Mouse (Mus musculus): ENCODE measurements around the gene Ror1. TPM values are rescaled to one million over a fixed set of nuclear protein-coding genes. Genes with fewer than 3 reads are reported as not detected.
A peak's percentile ranks its signal among the peaks of the same experiment; 100 is the strongest.

The Ror1 gene
- polyA plus RNA-seq, 1 experiment from 2014 or later: 2.5 TPM

DNA sequence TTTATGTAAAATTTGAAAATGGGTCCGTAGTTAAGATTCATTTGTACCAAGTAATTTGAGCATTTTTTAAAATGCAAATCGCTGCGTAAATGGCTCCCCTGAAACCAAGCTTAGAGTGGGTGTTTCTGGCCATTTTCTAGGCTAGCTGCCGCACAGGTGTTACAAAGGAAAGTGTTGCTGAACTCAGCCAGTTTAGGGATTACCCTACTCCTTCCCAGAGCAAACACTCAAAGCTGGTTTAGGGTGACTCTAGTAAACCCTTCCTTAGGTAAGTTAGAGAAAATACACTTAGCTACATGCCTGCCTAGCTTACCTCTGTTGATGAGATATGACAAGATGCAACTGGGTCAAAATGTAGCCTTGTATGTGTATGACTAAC is 340.6 kb downstream of the Ror1 start:
- Histone ChIP-seq H3K4me1 (replicated peaks; ENCODE audit: control insufficient read depth, insufficient read depth, low read length) (no peaks in the 10 kb centered on the region), H3K9me3 (ENCODE audit: control insufficient read depth) (no peaks in the 10 kb centered on the region), H3K9ac (ENCODE audit: low read depth, low read length) (no peak overlapping the region), H3K27ac (ENCODE audit: low read depth, low read length) (no peak overlapping the region), H3K4me3 (ENCODE audit: low read depth, low read length) (no peak overlapping the region), H3K4me2 (replicated peaks; ENCODE audit: low read depth) (no peak overlapping the region), H3K27me3 (replicated peaks; ENCODE audit: control insufficient read depth, insufficient read depth, low read length) (no peaks in the 10 kb centered on the region), H3K36me3 (ENCODE audit: control insufficient read depth, insufficient read depth) (no peaks in the 10 kb centered on the region; the same call in 1 of the 2 replicates)
- no peak for TF ChIP-seq CTCF (IDR thresholded peaks at IDR 0.05; ENCODE audit: low read depth)
- 61% methylated on average over 4 of the region's 4 CpGs for WGBS
- no peak for ATAC-seq

DNA sequence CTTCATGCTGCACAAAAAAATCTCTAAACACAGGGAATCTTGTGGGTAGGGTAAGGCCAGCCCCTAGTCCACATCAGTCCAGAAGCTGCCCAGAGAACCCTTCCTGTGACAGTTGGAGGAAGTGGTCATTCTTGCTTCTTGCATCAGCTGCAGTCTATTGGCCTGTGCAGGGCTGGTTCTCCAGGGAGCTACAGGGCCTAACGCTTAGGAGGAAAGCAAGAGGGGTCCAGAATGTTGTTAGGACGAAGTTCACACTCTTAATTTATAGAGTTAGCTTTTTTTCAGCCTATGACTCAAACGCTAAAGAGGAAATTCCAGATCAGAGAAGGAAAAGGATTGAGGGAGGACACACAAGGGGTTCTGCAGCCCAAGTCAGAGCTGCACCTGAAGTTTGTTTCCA is 351.3 kb downstream of the Ror1 start:
- Histone ChIP-seq H3K4me2 (replicated peaks; ENCODE audit: low read depth) (no peak overlapping the region), H3K27ac (ENCODE audit: low read depth, low read length) (no peak overlapping the region)

DNA sequence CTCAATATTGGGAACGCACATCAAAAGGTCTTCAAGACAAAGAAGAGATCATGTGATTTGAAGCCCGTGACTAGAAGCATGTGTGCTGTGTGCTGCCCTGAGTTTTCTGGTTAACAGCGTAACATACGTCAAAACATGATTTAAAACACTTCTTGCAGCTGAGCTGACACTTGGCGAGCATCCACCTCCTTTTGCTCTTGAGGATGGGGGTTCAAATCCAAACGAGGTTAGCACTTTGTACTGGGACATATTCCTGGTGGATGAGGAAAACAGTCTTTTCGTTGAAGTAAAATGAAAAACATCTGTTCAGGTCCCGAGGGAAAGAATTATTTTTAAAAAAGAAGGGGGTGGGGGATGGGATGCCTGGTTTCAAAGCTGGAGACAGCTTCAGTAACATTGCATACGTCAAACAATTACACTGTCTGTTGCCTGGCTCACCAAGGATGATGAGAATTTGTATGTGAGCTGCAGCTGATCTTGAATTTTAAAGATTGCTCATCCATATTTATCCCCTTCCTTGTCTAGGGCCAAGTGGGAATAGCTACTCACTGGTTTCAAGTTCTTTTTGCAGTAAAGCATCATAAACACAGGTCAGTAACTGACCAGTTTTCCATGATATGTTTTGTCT is 367.0 kb downstream of the Ror1 start:
- TF ChIP-seq CTCF (IDR thresholded peaks at IDR 0.05; ENCODE audit: low read depth): no peak
- no peak for ATAC-seq
- H3K27me3 ChIP-seq (replicated peaks; ENCODE audit: control insufficient read depth, insufficient read depth, low read length): no peaks in the 10 kb centered on the region
- H3K4me1 ChIP-seq (replicated peaks; ENCODE audit: control insufficient read depth, insufficient read depth, low read length): no peaks in the 10 kb centered on the region
- H3K9me3 ChIP-seq (ENCODE audit: control insufficient read depth): no peaks in the 10 kb centered on the region
- WGBS: 56% methylated on average over 9 of the region's 9 CpGs
- H3K27ac ChIP-seq (ENCODE audit: low read depth, low read length): no peak overlapping the region
- no peak overlapping the region for H3K9ac ChIP-seq (ENCODE audit: low read depth, low read length)
- no peak overlapping the region for H3K4me3 ChIP-seq (ENCODE audit: low read depth, low read length)
- no peak overlapping the region for H3K4me2 ChIP-seq (replicated peaks; ENCODE audit: low read depth)
- H3K36me3 ChIP-seq (ENCODE audit: control insufficient read depth, insufficient read depth): no peaks in the 10 kb centered on the region

More for the DNA sequence above, 351.3 kb downstream of the Ror1 start:
- Histone ChIP-seq H3K27me3 (replicated peaks; ENCODE audit: control insufficient read depth, insufficient read depth, low read length) (no peaks in the 10 kb centered on the region), H3K4me3 (ENCODE audit: low read depth, low read length) (no peak overlapping the region), H3K9me3 (ENCODE audit: control insufficient read depth) (no peaks in the 10 kb centered on the region), H3K4me1 (replicated peaks; ENCODE audit: control insufficient read depth, insufficient read depth, low read length) (no peaks in the 10 kb centered on the region), H3K36me3 (ENCODE audit: control insufficient read depth, insufficient read depth) (no peaks in the 10 kb centered on the region), H3K9ac (ENCODE audit: low read depth, low read length) (no peak overlapping the region)
- TF ChIP-seq CTCF (IDR thresholded peaks at IDR 0.05; ENCODE audit: low read depth): no peak
- ATAC-seq: no peak
- WGBS: 50% methylated on average over 3 of the region's 3 CpGs

DNA sequence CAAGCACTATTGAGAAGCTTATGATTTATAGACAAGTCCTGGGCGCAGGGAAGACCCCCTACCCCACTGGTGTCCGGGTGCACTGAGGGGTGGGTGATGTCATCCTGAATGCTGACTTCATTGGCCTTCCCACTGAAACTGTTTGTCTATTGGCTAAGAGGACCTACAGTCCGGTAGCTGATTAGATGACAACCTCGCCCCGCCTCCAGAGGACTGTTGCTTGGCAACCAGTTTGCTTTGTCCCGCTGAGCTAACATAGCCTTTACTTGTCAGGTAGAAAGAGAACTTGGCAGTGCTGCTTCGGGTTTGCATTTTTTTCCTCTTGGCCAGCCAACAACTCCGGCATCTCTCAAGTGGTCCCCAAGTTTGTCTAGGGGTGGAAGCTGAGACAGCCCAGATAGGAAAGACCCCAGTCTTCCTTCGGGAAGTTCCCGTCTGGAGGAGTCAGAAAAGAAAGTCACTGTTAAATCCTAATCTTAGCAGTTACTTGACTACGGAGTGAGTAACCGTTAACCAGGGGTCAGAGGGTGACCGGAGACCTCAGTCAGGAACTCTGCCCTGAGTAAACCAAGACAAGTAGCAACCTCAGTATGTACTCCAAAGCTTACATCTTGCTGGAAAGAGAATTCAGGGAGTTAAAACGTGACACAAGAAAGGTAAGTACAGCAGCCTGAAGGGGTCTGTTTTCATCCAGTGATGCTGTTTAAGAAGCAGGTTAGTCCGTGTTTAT is 383.2 kb downstream of the Ror1 start, which contains the start of gene Ube2u:
Ube2u (plus strand) TSS at position 258 of the 730 bp plus-strand sequence.
- Histone ChIP-seq H3K4me1 (replicated peaks; ENCODE audit: control insufficient read depth, insufficient read depth, low read length) (no peaks in the 10 kb centered on the region), H3K27ac (ENCODE audit: low read depth, low read length) (no peak within 1 kb of the TSS), H3K9me3 (ENCODE audit: control insufficient read depth) (no peaks in the 10 kb centered on the region), H3K27me3 (replicated peaks; ENCODE audit: control insufficient read depth, insufficient read depth, low read length) (no peaks in the 10 kb centered on the region), H3K4me3 (ENCODE audit: low read depth, low read length) (0 out of 2 replicates have a peak within 1 kb of the TSS, but pooled peaks have one; percentile 4), H3K36me3 (ENCODE audit: control insufficient read depth, insufficient read depth) (no peaks in the 10 kb centered on the region), H3K4me2 (replicated peaks; ENCODE audit: low read depth) (peak within 1 kb of the TSS; percentile 42), H3K9ac (ENCODE audit: low read depth, low read length) (no peak within 1 kb of the TSS)
- peak; percentile 63 for ATAC-seq
- TF ChIP-seq CTCF (IDR thresholded peaks at IDR 0.05; ENCODE audit: low read depth): no peak
- 17% methylated on average over 15 of the region's 15 CpGs for WGBS

DNA sequence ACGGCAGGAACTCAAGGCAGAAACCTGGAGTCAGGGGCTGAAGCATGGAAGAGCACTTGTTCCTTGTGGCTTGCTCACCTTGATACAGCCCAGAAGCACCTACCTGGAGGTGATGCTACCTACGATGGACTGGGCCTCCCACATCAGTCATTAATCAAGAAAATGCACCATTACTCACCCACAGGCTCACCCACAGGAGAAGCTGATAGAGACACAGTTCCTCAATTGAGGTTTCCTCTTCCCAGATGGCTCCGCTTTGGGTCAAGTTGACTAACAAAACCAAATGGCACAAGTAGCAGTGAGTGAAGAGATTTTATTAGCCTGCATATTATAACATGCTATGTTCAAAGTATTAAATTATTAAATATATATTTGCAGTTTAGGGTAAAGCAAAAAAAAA is 392.9 kb downstream of the Ror1 start:
- Histone ChIP-seq H3K4me3 (ENCODE audit: low read depth, low read length) (no peak overlapping the region), H3K36me3 (ENCODE audit: control insufficient read depth, insufficient read depth) (no peaks in the 10 kb centered on the region), H3K9ac (ENCODE audit: low read depth, low read length) (no peak overlapping the region), H3K4me1 (replicated peaks; ENCODE audit: control insufficient read depth, insufficient read depth, low read length) (no peaks in the 10 kb centered on the region), H3K27me3 (replicated peaks; ENCODE audit: control insufficient read depth, insufficient read depth, low read length) (no peaks in the 10 kb centered on the region), H3K9me3 (ENCODE audit: control insufficient read depth) (no peaks in the 10 kb centered on the region), H3K27ac (ENCODE audit: low read depth, low read length) (no peak overlapping the region), H3K4me2 (replicated peaks; ENCODE audit: low read depth) (no peak overlapping the region)
- 85% methylated on average over 3 of the region's 3 CpGs for WGBS
- no peak for ATAC-seq
- no peak for TF ChIP-seq CTCF (IDR thresholded peaks at IDR 0.05; ENCODE audit: low read depth)

Other genes starting within 250 kb of the Ror1 start
- 139 and 143 TPM in 2 replicates for gene Pgm1, start 166.4 kb upstream of the Ror1 start, polyA plus RNA-seq (2015; fragmentation: Nextera tagmentation; extraction: Ambion mirVana)
- 21.7 and 22.4 TPM in 2 replicates for gene Itgb3bp, start 166.0 kb upstream of the Ror1 start, polyA plus RNA-seq (2015; fragmentation: Nextera tagmentation; extraction: Ambion mirVana)

Data from intestine, postnatal 0 days (tissue).